11 mouse cellular contexts compared by ENCODE assay signal in the genomic region with DNA sequence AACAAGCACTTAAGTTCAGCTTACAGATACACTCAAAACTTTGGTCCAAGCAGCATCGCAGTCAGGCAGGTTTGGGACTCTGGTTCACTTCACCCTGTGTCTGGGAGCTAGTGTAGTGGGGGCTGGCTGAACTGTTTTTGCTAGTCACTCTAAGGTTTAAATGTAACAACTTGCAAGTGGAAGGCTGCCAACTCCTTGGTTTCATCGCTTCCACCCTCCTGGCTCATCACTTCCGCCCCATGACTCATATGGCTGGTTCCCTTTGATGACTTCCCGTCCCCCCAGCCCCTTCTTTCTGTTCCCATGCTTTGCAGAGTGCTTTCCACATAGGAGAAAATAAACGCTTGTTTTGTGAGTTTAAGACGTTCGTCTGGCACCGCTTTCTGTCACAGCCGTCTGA.
DNase-seq lines count a peak whose midpoint lies in the region; ATAC-seq lines count a peak whose summit lies in the region.
"Had no signal": no experiment of that assay in that cellular context is flagged by ENCODE, and none has a peak within 500 bp of the region (broad histone marks: within the 10 kb centered on the region; RNA-seq: fewer than 3 reads in every experiment).

No protein-coding gene starts in this region.

- H3K9ac ChIP-seq in embryonic facial prominence, embryonic 13.5 days: no peak overlapping the region
- H3K9ac ChIP-seq in lung, embryonic 15.5 days: no peak overlapping the region
- H3K9ac ChIP-seq: hindbrain, embryonic 14.5 days; midbrain, embryonic 12.5 days had no signal

- H3K4me3 ChIP-seq in embryonic facial prominence, embryonic 13.5 days: no peak overlapping the region
- H3K4me3 ChIP-seq in embryonic facial prominence, embryonic 10.5 days: no peak overlapping the region
- H3K4me3 ChIP-seq in lung, embryonic 15.5 days: no peak overlapping the region
- H3K4me3 ChIP-seq: midbrain, embryonic 12.5 days had no signal

- no peaks in the 10 kb centered on the region for H3K36me3 ChIP-seq in embryonic facial prominence, embryonic 13.5 days
- H3K36me3 ChIP-seq in embryonic facial prominence, embryonic 10.5 days (replicated peaks): no peaks in the 10 kb centered on the region
- no peaks in the 10 kb centered on the region for H3K36me3 ChIP-seq in lung, embryonic 15.5 days
- H3K36me3 ChIP-seq: midbrain, embryonic 12.5 days had no signal

- DNase-seq in embryonic facial prominence, embryonic 10.5 days (ENCODE audit: low spot score): no peak
- no peak for DNase-seq in lung, adult 18-20 months
- DNase-seq in heart, postnatal 36 days: peak; percentile 5 to 6
- peak; percentile 0 to 1 for DNase-seq in natural killer cell, adult 2 months (ENCODE audit: low spot score in 2 of 2)
- no peak for DNase-seq in layer of hippocampus, adult 9-11 months

- no peaks in the 10 kb centered on the region for H3K9me3 ChIP-seq in embryonic facial prominence, embryonic 13.5 days
- no peaks in the 10 kb centered on the region for H3K9me3 ChIP-seq in embryonic facial prominence, embryonic 10.5 days
- H3K9me3 ChIP-seq in lung, embryonic 15.5 days: no peaks in the 10 kb centered on the region
- H3K9me3 ChIP-seq: midbrain, embryonic 12.5 days had no signal

- no peaks in the 10 kb centered on the region for H3K27me3 ChIP-seq in embryonic facial prominence, embryonic 13.5 days
- H3K27me3 ChIP-seq in embryonic facial prominence, embryonic 10.5 days (replicated peaks; ENCODE audit: low read depth, poor library complexity, severe bottlenecking): no peaks in the 10 kb centered on the region
- H3K27me3 ChIP-seq in lung, embryonic 15.5 days: no peaks in the 10 kb centered on the region
- H3K27me3 ChIP-seq: CH12.LX; midbrain, embryonic 12.5 days had no signal

- no peak overlapping the region; the same call in 1 of the 2 replicates for H3K27ac ChIP-seq in embryonic facial prominence, embryonic 13.5 days
- no peak overlapping the region for H3K27ac ChIP-seq in embryonic facial prominence, embryonic 10.5 days (replicated peaks)
- H3K27ac ChIP-seq in lung, embryonic 15.5 days: 0 out of 2 replicates have a peak overlapping the region, but pooled peaks have one; percentile 19
- H3K27ac ChIP-seq: hindbrain, embryonic 14.5 days; midbrain, embryonic 12.5 days had no signal

- 57% methylated on average over 9 of the region's 9 CpGs for WGBS in embryonic facial prominence, embryonic 13.5 days
- 87% methylated on average over 9 of the region's 9 CpGs for WGBS in embryonic facial prominence, embryonic 10.5 days
- WGBS in lung, embryonic 15.5 days: 31% methylated on average over 9 of the region's 9 CpGs

- peaks cover 7% of the 10 kb centered on the region; the same call in 1 of the 2 replicates for H3K4me1 ChIP-seq in embryonic facial prominence, embryonic 13.5 days
- no peaks in the 10 kb centered on the region for H3K4me1 ChIP-seq in embryonic facial prominence, embryonic 10.5 days
- no peaks in the 10 kb centered on the region for H3K4me1 ChIP-seq in lung, embryonic 15.5 days
- H3K4me1 ChIP-seq: midbrain, embryonic 12.5 days had no signal

- peak overlapping the region; percentile 31 for H3K4me2 ChIP-seq in embryonic facial prominence, embryonic 13.5 days
- no peak overlapping the region for H3K4me2 ChIP-seq in lung, embryonic 15.5 days
- H3K4me2 ChIP-seq: hindbrain, embryonic 14.5 days; midbrain, embryonic 12.5 days had no signal

- intact Hi-C loops in heart, postnatal 36 days (cut with DNase I): no loop called here

- ATAC-seq in embryonic facial prominence, embryonic 13.5 days (ENCODE audit: insufficient number of reproducible peaks, insufficient read depth, low FRiP score, low TSS enrichment, low read depth): no peak
- ATAC-seq in lung, embryonic 15.5 days (ENCODE audit: borderline replicate concordance, extremely low read depth, low FRiP score, low TSS enrichment): peak; percentile 55; the same call in 1 of the 2 replicates
- ATAC-seq in erythroblast, adult 5-6 weeks (replicated peaks; ENCODE audit: low FRiP score, poor library complexity, severe bottlenecking): no peak

Comparison
In these comparisons a context has a peak if more than half of its experiments do, and no peak if none do; other contexts are left out.
1. DNase-seq: peak in heart, postnatal 36 days (2 of 2) and natural killer cell, adult 2 months (2 of 2); none in embryonic facial prominence, embryonic 10.5 days (single experiment), lung, adult 18-20 months (0 of 2) and layer of hippocampus, adult 9-11 months (single experiment).